Mouse (Mus musculus) regulatory T cell (primary cell): Measurements from ENCODE around the gene 4933434E20Rik.

Experiments used
- in situ Hi-C: fragments of 300-600 bp; cut with MboI, MseI; formaldehyde crosslinking; loops from one replicate; pipeline ENCODE4 v1.15.1; 2025; ENCODE audit warnings: high pct_unique_total_duplicates

The 4933434E20Rik gene

GRCm38 (mm10) chr3:90051441-90052350 is at the start of gene 4933434E20Rik:
Gene 4933434E20Rik (plus strand): TSS chr3:90051636.
- in situ Hi-C loops, result loop anchor here (25.0 kb wide), 1 partner anchor 864 kb away; the partner anchor contains the start of genes Fam189b and Scamp3

GRCm38 (mm10) chr3:90004091-90004796 is 47.2 kb upstream of the 4933434E20Rik start:
- in situ Hi-C loops, result no loop called here

GRCm38 (mm10) chr3:90010291-90010690 is 41.1 kb upstream of the 4933434E20Rik start:
- in situ Hi-C loops, result no loop called here

GRCm38 (mm10) chr3:90016626-90017025 is 34.8 kb upstream of the 4933434E20Rik start:
- in situ Hi-C loops, result no loop called here

- in situ Hi-C loops, result loop anchor here (5.0 kb wide), 1 partner anchor 1342 kb away; no protein-coding TSS in a partner anchor
Observed at GRCm38 (mm10) chr3:90034653-90035052, 16.8 kb upstream of the 4933434E20Rik start.

GRCm38 (mm10) chr3:90036263-90036662 is 15.2 kb upstream of the 4933434E20Rik start:
- in situ Hi-C loops, result loop anchor here (5.0 kb wide), 1 partner anchor 1344 kb away; no protein-coding TSS in a partner anchor

- in situ Hi-C loops, result loop anchor here (25.0 kb wide), 1 partner anchor 862 kb away; the partner anchor contains the start of genes Fam189b and Scamp3
Observed at GRCm38 (mm10) chr3:90049691-90050090, 1.7 kb upstream of the 4933434E20Rik start.

- in situ Hi-C loops, result loop anchor here (25.0 kb wide), 1 partner anchor 865 kb away; the partner anchor contains the start of genes Fam189b and Scamp3
Observed at GRCm38 (mm10) chr3:90052351-90053241, 1.2 kb downstream of the 4933434E20Rik start, which contains the start of gene Ubap2l. Gene Ubap2l (minus strand): TSS chr3:90052628.

GRCm38 (mm10) chr3:90061549-90061948 is 10.1 kb downstream of the 4933434E20Rik start:
- in situ Hi-C loops, result loop anchor here (25.0 kb wide), 1 partner anchor 874 kb away; the partner anchor contains the start of genes Fam189b and Scamp3

GRCm38 (mm10) chr3:90062539-90062938 is 11.1 kb downstream of the 4933434E20Rik start:
- in situ Hi-C loops, result loop anchor here (25.0 kb wide), 1 partner anchor 875 kb away; the partner anchor contains the start of genes Fam189b and Scamp3

- in situ Hi-C loops, result loop anchor here (25.0 kb wide), 1 partner anchor 877 kb away; the partner anchor contains the start of genes Fam189b and Scamp3
Observed at GRCm38 (mm10) chr3:90064383-90064782, 12.9 kb downstream of the 4933434E20Rik start.

GRCm38 (mm10) chr3:90065553-90065952 is 14.1 kb downstream of the 4933434E20Rik start:
- in situ Hi-C loops, result loop anchor here (25.0 kb wide), 1 partner anchor 878 kb away; the partner anchor contains the start of genes Fam189b and Scamp3

- in situ Hi-C loops, result loop anchor here (25.0 kb wide), 1 partner anchor 881 kb away; the partner anchor contains the start of genes Fam189b and Scamp3
Observed at GRCm38 (mm10) chr3:90067851-90068250, 16.4 kb downstream of the 4933434E20Rik start.

GRCm38 (mm10) chr3:90069688-90070087 is 18.3 kb downstream of the 4933434E20Rik start:
- in situ Hi-C loops, result loop anchor here (10.0 to 25.0 kb wide), 2 partner anchors 275 to 882 kb away; partner anchors contain the start of genes Fam189b and Scamp3

GRCm38 (mm10) chr3:90072294-90072693 is 20.9 kb downstream of the 4933434E20Rik start, which contains the start of gene Tpm3:
Gene Tpm3 (plus strand): TSS chr3:90072649.
- in situ Hi-C loops, result loop anchor here (10.0 to 25.0 kb wide), 2 partner anchors 277 to 885 kb away; partner anchors contain the start of genes Fam189b and Scamp3

- in situ Hi-C loops, result loop anchor here (10.0 kb wide), 1 partner anchor 282 kb away; no protein-coding TSS in a partner anchor
Observed at GRCm38 (mm10) chr3:90076921-90077716, 25.7 kb downstream of the 4933434E20Rik start.

- in situ Hi-C loops, result loop anchor here (10.0 kb wide), 1 partner anchor 283 kb away; no protein-coding TSS in a partner anchor
Observed at GRCm38 (mm10) chr3:90078224-90078623, 26.8 kb downstream of the 4933434E20Rik start.

GRCm38 (mm10) chr3:90079133-90079762 is 27.8 kb downstream of the 4933434E20Rik start:
- in situ Hi-C loops, result loop anchor here (10.0 kb wide), 1 partner anchor 284 kb away; no protein-coding TSS in a partner anchor
